Mouse (Mus musculus) monocyte, adult 2 months (primary cell): Measurements from ENCODE around the gene Dedd.

Source experiments
- DNase-seq, 2 experiments: peaks; one replicate each; pipeline ENCODE4 v3.0.0; 2022; ENCODE audit warnings: low spot score in 2 of 2, low read depth in 1 of 2

The Dedd gene

GRCm38 (mm10) chr1:171360253-171360652 is 31.3 kb downstream of the Dedd start:
- DNase-seq, result no peak

- peak; percentile 65 to 68 for DNase-seq
Observed at GRCm38 (mm10) chr1:171360656-171361055, 31.7 kb downstream of the Dedd start, which contains the start of gene Klhdc9. Gene Klhdc9, minus strand, starts transcription at chr1:171360798.

- DNase-seq, result peak in 1 of 2 experiments; percentile 30
Observed at GRCm38 (mm10) chr1:171361106-171362103, 32.5 kb downstream of the Dedd start.

- DNase-seq, result no peak
Observed at GRCm38 (mm10) chr1:171365934-171366333, 37.0 kb downstream of the Dedd start.

- DNase-seq, result no peak
Observed at GRCm38 (mm10) chr1:171369845-171370556, 41.1 kb downstream of the Dedd start, which contains the start of gene Nectin4. Gene Nectin4, plus strand, starts transcription at chr1:171370099.

GRCm38 (mm10) chr1:171372880-171373279 is 43.9 kb downstream of the Dedd start:
- no peak for DNase-seq

GRCm38 (mm10) chr1:171373946-171374345 is 45.0 kb downstream of the Dedd start:
- no peak for DNase-seq

GRCm38 (mm10) chr1:171375646-171376097 is 46.7 kb downstream of the Dedd start:
- DNase-seq, result no peak

- no peak for DNase-seq
Observed at GRCm38 (mm10) chr1:171378298-171378697, 49.4 kb downstream of the Dedd start.

- DNase-seq, result peak in 1 of 2 experiments; percentile 70
Observed at GRCm38 (mm10) chr1:171379935-171380599, 51.1 kb downstream of the Dedd start.

GRCm38 (mm10) chr1:171382096-171382620 is 53.2 kb downstream of the Dedd start:
- DNase-seq, result no peak

GRCm38 (mm10) chr1:171384361-171384760 is 55.4 kb downstream of the Dedd start:
- no peak for DNase-seq

GRCm38 (mm10) chr1:171385171-171385570 is 56.2 kb downstream of the Dedd start:
- DNase-seq, result no peak

GRCm38 (mm10) chr1:171387099-171387498 is 58.2 kb downstream of the Dedd start:
- no peak for DNase-seq

GRCm38 (mm10) chr1:171388376-171389102 is 59.6 kb downstream of the Dedd start, which contains the start of gene Arhgap30:
Gene Arhgap30, plus strand, starts transcription at chr1:171388954.
- DNase-seq, result peak; percentile 88 to 91

GRCm38 (mm10) chr1:171390101-171390500 is 61.2 kb downstream of the Dedd start:
- peak in 1 of 2 experiments; percentile 76 for DNase-seq
